Mouse (Mus musculus) lung, embryonic 16.5 days (tissue): ENCODE data around the gene Gad2. TPM values are rescaled to one million over a fixed set of nuclear protein-coding genes. Genes with fewer than 3 reads are reported as not detected.

ENCODE experiments used
- microRNA-seq: library from miRNA; unstranded; fragments of <30 nt; microRNA quantifications from one replicate; pipeline ENCODE4, GENCODE M21; 2016
- polyA plus RNA-seq: library from polyadenylated mRNA; unstranded; fragments of >200 nt; fragmentation: Nextera tagmentation; extraction: Ambion mirVana; gene quantifications from 2 replicates; pipeline ENCODE4 v1.2.1, GENCODE M21; 2015

The Gad2 gene
- polyA plus RNA-seq, 1 experiment from 2014 or later = 0.21 TPM

Small RNAs within 50 kb of the gene (microRNA-seq; reads per million reads assigned to microRNA genes)
- gene Gm23636 (not detected), gene Mir3967 (not detected)

Other genes with a start within 250 kb of the Gad2 start
- gene Apbb1ip, start 151.9 kb downstream of the Gad2 start, polyA plus RNA-seq = 1.6 and 2.3 TPM in 2 replicates